Mouse (Mus musculus) liver, adult 2 months (tissue): ENCODE measurements at regions not wholly inside any gene's neighbourhood (a gene's known extent, or its start where the extent isn't known, plus 50 kb on each side); places are given as distances from the start of the nearest gene placed in this dataset.

Source experiments
- DNase-seq: peaks from one replicate; pipeline ENCODE4 v3.0.0-alpha.2; 2011; ENCODE audit warnings: low read depth, low spot score; ENCODE audit errors: extremely low read depth
- H3K27ac ChIP-seq: fragments of 200-500 bp; replicated peaks from 2 replicates; pipeline ENCODE4 v1.5.1; 2012; ENCODE audit warnings: low read depth, mild to moderate bottlenecking, control low read depth, inconsistent platforms, low read length; ENCODE audit not compliant: insufficient read depth
- H3K27me3 ChIP-seq: fragments of 200-500 bp; 2 replicates; pipeline ENCODE4 v1.6.1; 2012; ENCODE audit warnings: mild to moderate bottlenecking, moderate library complexity, low read length, inconsistent platforms; ENCODE audit not compliant: control insufficient read depth, insufficient read depth
- H3K36me3 ChIP-seq: fragments of 200-500 bp; 2 replicates; pipeline ENCODE4 v1.6.1; 2012; ENCODE audit warnings: low read length, inconsistent platforms; ENCODE audit not compliant: control insufficient read depth, insufficient read depth
- H3K4me1 ChIP-seq: fragments of 200-500 bp; 2 replicates; pipeline ENCODE4 v1.6.1; 2011; ENCODE audit warnings: low read length; ENCODE audit not compliant: control insufficient read depth, insufficient read depth
- H3K4me3 ChIP-seq: fragments of 200-500 bp; 2 replicates; pipeline ENCODE4 v1.5.1; 2011; ENCODE audit warnings: low read depth, mild to moderate bottlenecking, control low read depth, low read length, moderate library complexity; ENCODE audit not compliant: insufficient read depth
- H3K79me2 ChIP-seq: fragments of 200-500 bp; 2 replicates; pipeline ENCODE4 v1.6.1; 2012; ENCODE audit warnings: inconsistent platforms, mild to moderate bottlenecking, low read length, moderate library complexity; ENCODE audit not compliant: control insufficient read depth, insufficient read depth
- H3K9ac ChIP-seq: fragments of 200-500 bp; 2 replicates; pipeline ENCODE4 v1.6.1; 2012; ENCODE audit warnings: low read depth, mild to moderate bottlenecking, control low read depth, inconsistent platforms, low read length
- CTCF ChIP-seq: fragments of 200-500 bp; IDR thresholded peaks from 2 replicates; pipeline ENCODE4 v1.5.1; 2011; ENCODE audit warnings: low read depth, low read length, control low read depth
- POLR2A ChIP-seq: fragments of 200-500 bp; IDR thresholded peaks from 2 replicates; pipeline ENCODE4 v1.6.1; 2011; ENCODE audit warnings: low read length, control low read depth; ENCODE audit not compliant: insufficient read depth; ENCODE audit errors: extremely low read depth
- WGBS: fragments of 180-500 bp; shearing (Covaris S2); methylation state at CpG from one replicate; pipeline ENCODE4 v1.1.7; 2018; 5-methylcytosine and 5-hydroxymethylcytosine counted together

DNA sequence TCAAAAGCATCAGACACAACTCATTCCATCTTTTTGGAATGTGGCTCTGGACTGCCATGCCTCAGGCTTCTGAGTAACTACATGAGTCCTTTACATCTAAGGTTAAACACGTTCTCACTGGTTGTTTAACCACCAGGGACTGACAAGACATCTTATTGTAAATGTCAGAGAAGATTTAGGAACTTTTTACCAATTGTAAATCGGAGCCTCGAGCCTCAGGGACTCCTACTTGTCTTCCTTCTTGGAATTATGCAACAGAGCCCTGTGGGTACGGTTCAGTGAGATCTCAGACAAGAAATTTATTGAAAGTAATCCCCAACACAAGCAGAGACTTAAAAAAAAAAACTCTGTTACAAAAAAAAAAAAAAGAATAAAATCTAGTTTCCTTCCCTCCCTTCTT lies 187.7 kb downstream of the Slc4a3 start:
- 54% methylated on average over 4 of the region's 4 CpGs for WGBS
- H3K79me2 ChIP-seq, result no peaks in the 10 kb centered on the region
- no peak overlapping the region for H3K27ac ChIP-seq

DNA sequence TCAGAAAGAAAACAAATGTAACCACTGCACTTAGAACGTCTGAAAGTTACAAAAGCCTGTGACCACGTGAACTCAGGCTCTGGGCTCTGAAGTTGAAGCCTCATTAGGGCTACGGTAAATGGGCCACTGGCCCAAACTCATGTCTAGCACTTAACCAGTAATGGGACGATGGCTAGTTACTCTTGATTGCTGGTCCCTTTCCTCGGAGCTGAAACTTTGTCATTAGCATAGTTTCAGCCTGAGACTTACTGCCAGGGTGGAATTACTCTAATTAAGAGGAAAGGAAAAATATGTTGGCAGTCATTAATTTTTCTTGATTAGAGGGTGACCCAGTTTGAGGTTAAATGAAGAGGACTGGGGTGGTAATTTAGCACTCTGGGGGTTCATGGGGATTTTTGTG lies 192.6 kb downstream of the Slc4a3 start:
- no peak overlapping the region for H3K4me3 ChIP-seq
- H3K4me1 ChIP-seq, result no peaks in the 10 kb centered on the region
- H3K27me3 ChIP-seq, result no peaks in the 10 kb centered on the region; the same call in 1 of the 2 replicates
- H3K79me2 ChIP-seq, result no peaks in the 10 kb centered on the region
- H3K36me3 ChIP-seq, result no peaks in the 10 kb centered on the region
- WGBS, result 70% methylated on average over 5 of the region's 5 CpGs
- DNase-seq, result no peak
- no peak overlapping the region for H3K9ac ChIP-seq
- no peak for TF ChIP-seq CTCF
- TF ChIP-seq POLR2A, result no peak
- no peak overlapping the region for H3K27ac ChIP-seq

More for the DNA sequence above, 187.7 kb downstream of the Slc4a3 start:
- H3K27me3 ChIP-seq, result no peaks in the 10 kb centered on the region; the same call in 1 of the 2 replicates
- no peak for TF ChIP-seq CTCF
- TF ChIP-seq POLR2A, result no peak
- H3K4me3 ChIP-seq, result no peak overlapping the region
- H3K4me1 ChIP-seq, result no peaks in the 10 kb centered on the region
- H3K9ac ChIP-seq, result no peak overlapping the region
- DNase-seq, result no peak
- no peaks in the 10 kb centered on the region for H3K36me3 ChIP-seq

DNA sequence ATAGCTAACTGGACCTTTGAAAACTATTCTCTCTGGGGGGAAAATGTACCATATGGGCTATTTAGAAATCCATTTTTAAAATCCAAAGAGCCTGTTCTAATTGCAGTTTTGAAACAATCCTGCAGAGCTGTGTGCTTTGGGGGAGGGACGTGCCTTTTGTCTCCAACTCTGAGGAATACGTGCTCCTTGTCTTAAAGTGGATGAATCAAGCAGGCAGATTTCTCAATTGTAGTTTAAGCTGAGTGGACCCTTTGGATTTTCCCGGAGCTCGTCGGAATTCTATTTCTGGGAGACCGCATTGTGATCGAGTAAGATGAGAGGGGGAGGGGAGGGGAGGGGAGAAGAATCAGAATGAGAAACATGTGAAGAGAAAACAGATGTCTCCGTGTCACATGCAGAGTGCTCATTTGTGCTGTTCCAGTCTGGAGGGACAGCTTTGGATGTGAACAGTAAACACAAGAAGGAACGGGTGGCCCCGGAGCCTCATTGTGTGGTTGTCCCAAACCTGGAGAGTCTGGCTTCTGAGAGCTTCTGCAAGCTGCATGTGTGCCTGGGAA lies 203.7 kb downstream of the Slc4a3 start:
- Histone ChIP-seq H3K36me3 (no peaks in the 10 kb centered on the region), H3K4me3 (no peak overlapping the region), H3K9ac (no peak overlapping the region), H3K4me1 (no peaks in the 10 kb centered on the region), H3K79me2 (no peaks in the 10 kb centered on the region), H3K27me3 (no peaks in the 10 kb centered on the region; the same call in 1 of the 2 replicates), H3K27ac (no peak overlapping the region)
- 81% methylated on average over 10 of the region's 10 CpGs for WGBS
- TF ChIP-seq CTCF, result no peak
- TF ChIP-seq POLR2A, result no peak
- no peak for DNase-seq

DNA sequence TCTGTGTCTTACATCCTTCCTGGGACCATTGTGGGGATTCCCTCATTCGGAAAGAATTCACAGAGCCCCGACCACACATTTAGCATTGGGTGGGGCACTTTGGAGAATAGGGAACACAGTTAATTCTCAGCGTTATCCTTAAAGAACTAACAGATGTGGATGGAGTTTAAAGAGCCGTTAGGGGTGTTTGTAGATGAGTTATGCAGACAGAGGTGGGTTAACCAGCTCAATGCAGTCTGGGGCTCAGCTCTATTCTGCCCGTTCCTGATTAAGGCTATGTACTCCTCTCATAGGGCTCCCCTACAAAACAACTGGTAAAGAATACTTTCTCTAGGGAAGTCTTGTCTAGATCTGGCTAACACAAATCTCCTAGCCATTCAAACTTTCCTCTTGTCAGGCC lies 226.1 kb downstream of the Slc4a3 start:
- 75% methylated on average over 5 of the region's 5 CpGs for WGBS

DNA sequence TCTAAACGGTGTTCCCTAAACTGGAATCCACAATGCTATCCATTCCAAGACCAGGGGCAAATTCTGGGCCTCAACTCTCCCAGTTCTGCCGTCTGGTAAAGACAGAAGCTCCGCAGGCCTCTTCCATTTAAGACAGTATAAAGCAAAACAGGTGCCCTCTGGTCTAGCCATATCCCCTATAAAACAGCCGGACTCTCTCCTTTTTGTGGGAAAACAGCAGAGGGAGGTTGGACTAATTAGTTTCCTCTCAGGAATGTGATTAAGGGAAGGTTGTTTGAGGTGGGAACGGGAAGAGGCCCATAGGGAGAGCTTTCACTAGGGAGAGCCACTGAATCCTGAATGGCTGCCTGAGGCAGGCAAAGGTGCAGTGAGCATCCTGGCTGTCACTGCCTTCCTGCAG lies 226.9 kb downstream of the Slc4a3 start:
- no peak overlapping the region for H3K4me3 ChIP-seq
- TF ChIP-seq CTCF, result no peak
- 78% methylated on average over 5 of the region's 5 CpGs for WGBS

More for the DNA sequence above, 226.1 kb downstream of the Slc4a3 start:
- no peak overlapping the region for H3K9ac ChIP-seq
- H3K4me3 ChIP-seq, result no peak overlapping the region
- H3K79me2 ChIP-seq, result no peaks in the 10 kb centered on the region
- no peaks in the 10 kb centered on the region for H3K36me3 ChIP-seq
- H3K27ac ChIP-seq, result no peak overlapping the region
- H3K27me3 ChIP-seq, result no peaks in the 10 kb centered on the region
- TF ChIP-seq POLR2A (no peak), CTCF (no peak)
- no peak for DNase-seq
- no peaks in the 10 kb centered on the region for H3K4me1 ChIP-seq

DNA sequence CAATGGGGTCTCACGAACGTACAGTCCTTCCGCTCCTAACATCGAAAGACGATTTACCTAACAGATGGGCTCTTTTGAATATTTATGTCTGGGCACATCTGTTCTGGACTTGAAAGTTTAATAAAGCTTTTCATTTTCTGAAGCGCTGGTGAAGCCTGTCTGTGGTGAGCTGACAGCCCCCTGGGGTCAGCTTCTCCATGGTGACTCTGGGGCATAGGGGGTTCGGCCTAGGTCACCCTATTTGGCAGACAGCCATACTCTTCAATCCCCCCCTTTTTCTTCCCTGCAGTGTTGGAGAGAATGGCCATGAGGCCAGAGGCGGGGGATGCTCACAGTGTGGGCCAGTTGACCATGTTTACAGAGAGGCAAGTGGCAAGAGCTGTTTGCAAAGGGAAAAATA lies 232.8 kb downstream of the Slc4a3 start:
- no peaks in the 10 kb centered on the region for H3K36me3 ChIP-seq
- no peaks in the 10 kb centered on the region for H3K4me1 ChIP-seq
- no peak overlapping the region for H3K4me3 ChIP-seq
- no peak overlapping the region for H3K27ac ChIP-seq
- no peak for DNase-seq
- 92% methylated on average over 8 of the region's 8 CpGs for WGBS
- no peak for TF ChIP-seq POLR2A
- TF ChIP-seq CTCF, result no peak
- no peak overlapping the region for H3K9ac ChIP-seq
- no peaks in the 10 kb centered on the region for H3K79me2 ChIP-seq
- no peaks in the 10 kb centered on the region for H3K27me3 ChIP-seq

More for the DNA sequence above, 226.9 kb downstream of the Slc4a3 start:
- H3K4me1 ChIP-seq, result no peaks in the 10 kb centered on the region
- DNase-seq, result no peak
- H3K27ac ChIP-seq, result no peak overlapping the region
- no peaks in the 10 kb centered on the region for H3K36me3 ChIP-seq
- H3K9ac ChIP-seq, result no peak overlapping the region
- H3K27me3 ChIP-seq, result no peaks in the 10 kb centered on the region
- no peaks in the 10 kb centered on the region for H3K79me2 ChIP-seq
